Mouse (Mus musculus): ENCODE results near the gene Cdca3.

The Cdca3 gene

DNA sequence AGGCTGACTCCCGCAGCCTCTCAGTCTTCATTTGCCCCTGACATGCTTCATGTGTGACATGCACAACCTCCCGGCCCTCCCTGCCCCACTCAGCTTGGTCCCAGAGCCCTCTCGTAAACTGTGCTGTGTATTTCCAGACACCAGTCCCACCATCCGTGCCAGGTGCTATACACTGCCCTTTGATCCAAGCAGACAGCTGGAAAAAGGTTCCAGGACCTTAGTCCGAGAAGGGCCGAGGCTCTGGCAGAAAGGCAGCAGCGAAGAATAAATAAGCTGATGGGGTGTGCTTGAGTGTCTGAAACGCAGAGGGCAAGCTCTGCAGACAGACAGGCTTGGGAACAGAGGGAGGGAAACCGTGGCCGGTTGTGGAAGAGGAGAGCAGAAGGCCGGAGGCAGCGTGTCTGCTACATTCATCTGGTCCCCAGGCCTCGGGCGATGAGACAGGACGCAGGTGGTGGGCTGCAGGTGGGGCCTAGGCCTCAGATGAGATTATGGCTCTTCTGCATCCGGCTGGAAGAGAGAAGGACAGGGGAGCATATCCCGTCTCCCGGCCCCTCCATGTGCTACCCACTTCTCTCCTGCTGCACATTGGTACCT is 36.5 kb downstream of the Cdca3 start:
- no peak for DNase-seq (ENCODE audit: low spot score)

- no peak for DNase-seq (ENCODE audit: low spot score)
Observed at GRCm38 (mm10) chr6:124866560-124866959, 37.2 kb downstream of the Cdca3 start.

DNA sequence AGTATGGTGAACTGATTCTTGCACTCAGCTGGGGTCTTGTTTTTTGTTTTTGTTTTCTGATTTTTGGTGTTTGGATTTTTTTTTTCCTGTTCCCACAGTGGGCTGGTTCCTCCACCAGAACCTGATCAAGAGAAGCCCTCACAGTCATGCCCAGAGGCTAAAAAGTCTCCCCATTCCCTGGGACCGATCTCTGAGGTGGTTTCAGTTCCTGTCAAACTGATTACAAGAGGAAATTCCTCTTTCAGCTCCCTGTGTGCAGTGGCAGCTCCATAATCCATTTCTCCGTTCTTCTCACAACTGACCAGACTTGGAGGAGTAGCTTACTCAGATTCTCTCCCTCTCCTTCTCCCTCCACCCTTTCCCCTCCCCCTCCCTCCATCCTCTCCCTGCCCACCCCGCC is 45.0 kb downstream of the Cdca3 start:
- DNase-seq (ENCODE audit: low spot score): no peak

GRCm38 (mm10) chr6:124879390-124879789 is 50.0 kb downstream of the Cdca3 start:
- DNase-seq (ENCODE audit: low spot score): no peak

DNA sequence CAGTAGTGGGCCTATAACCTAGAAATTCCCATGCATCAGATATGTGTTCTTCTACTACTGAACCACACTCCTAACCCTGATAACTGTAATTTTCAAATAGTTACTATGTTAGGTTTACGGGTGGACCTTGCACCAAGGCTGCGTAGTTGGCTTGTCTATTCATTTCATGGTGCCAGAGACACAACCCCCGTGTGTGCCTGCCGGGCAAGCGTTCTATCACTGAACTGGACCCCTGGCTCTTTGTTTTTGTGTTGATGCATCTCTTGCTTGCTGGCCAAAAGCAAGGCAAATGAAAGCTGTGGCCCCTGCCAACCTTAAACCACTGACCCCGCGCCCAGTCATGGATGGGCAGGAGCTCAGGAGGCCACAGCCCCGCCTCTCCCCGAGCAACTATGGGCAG is 52.5 kb downstream of the Cdca3 start:
- DNase-seq (ENCODE audit: low spot score): no peak

Data from layer of hippocampus, adult 11-12 months (tissue).